Mouse (Mus musculus): ENCODE results near the gene Slamf1.

GRCm38 (mm10) chr1:171815545-171816439 lies 48.9 kb downstream of the Slamf1 start:
- TF ChIP-seq CTCF (IDR thresholded peaks at IDR 0.05; ENCODE audit: insufficient read depth, low read depth, low read length) (no peak), POLR2A (IDR thresholded peaks at IDR 0.05; ENCODE audit: insufficient read depth, low read depth, low read length) (no peak)

Measured in olfactory bulb, adult 2 months (tissue).